Mouse (Mus musculus): ENCODE data around the gene Mrps14.

- TF ChIP-seq POLR2A (IDR thresholded peaks at IDR 0.05; ENCODE audit: control insufficient read depth, extremely low read depth, insufficient read depth, low read length, poor library complexity) (no peak), CTCF (IDR thresholded peaks at IDR 0.05; ENCODE audit: borderline replicate concordance, control insufficient read depth, extremely low read depth, insufficient read depth, low read length, poor library complexity) (no peak)
These were observed 45.6 kb upstream of the Mrps14 start for GRCm38 (mm10) chr1:160149291-160149906.

Data from thymus, adult 2 months (tissue).